Mouse (Mus musculus) ES-E14 (cell line): ENCODE measurements at regions not wholly inside any gene's neighbourhood (a gene's known extent, or its start where the extent isn't known, plus 50 kb on each side); places are given as distances from the start of the nearest gene placed in this dataset.

Source experiments
- CHD2 ChIP-seq: IDR thresholded peaks from 2 replicates; pipeline ENCODE4 v1.6.1; 2014; ENCODE audit warnings: mild to moderate bottlenecking, low read depth, low read length, inconsistent platforms
- HCFC1 ChIP-seq: IDR thresholded peaks from 2 replicates; pipeline ENCODE4 v1.6.1; 2012; ENCODE audit warnings: low read length, inconsistent platforms, borderline replicate concordance; ENCODE audit not compliant: insufficient read depth
- MAFK ChIP-seq: IDR thresholded peaks from 2 replicates; pipeline ENCODE4 v1.6.1; 2014; ENCODE audit warnings: mild to moderate bottlenecking, low read depth, low read length, inconsistent platforms; ENCODE audit not compliant: insufficient read depth
- ZC3H11A ChIP-seq: IDR thresholded peaks from 2 replicates; pipeline ENCODE4 v1.6.1; 2012; ENCODE audit warnings: low read depth, mild to moderate bottlenecking, inconsistent platforms, low read length, borderline replicate concordance
- ZNF384 ChIP-seq: IDR thresholded peaks from 2 replicates; pipeline ENCODE4 v1.6.1; 2012; ENCODE audit warnings: low read depth, low read length, inconsistent platforms

GRCm38 (mm10) chr17:83907538-83907937, 59.8 kb upstream of the Haao start:
- TF ChIP-seq CHD2 (no peak), MAFK (no peak), ZC3H11A (no peak), ZNF384 (no peak), HCFC1 (no peak)
